Mouse (Mus musculus): ENCODE data around the gene Epyc.
"Not testable (repeated sequence)": the region's sequence is repeated elsewhere in the genome, so short reads cannot be mapped to it uniquely, and the experiment has no call there.

Epyc gene

DNA sequence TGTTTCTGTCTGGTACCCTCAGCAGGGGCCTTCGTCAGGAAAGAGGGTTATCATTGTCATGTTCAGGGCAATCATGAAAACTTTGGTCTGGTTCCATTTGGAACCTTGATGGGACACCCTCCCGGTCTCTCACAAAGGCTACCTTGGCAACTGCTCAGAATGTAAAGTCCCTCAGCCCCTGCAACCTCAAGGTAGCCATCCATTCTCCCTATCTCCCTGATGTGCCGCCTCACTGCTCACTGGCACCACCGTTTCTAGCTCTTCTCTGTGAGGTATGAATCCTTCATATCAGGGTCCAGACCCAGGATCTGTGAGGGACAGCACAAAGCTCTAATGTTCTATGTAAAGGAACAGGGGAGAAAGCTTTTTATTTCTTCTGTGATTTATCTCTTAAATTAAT, 70.7 kb downstream of the Epyc start:
- DNase-seq (ENCODE audit: low read depth, low spot score): no peak

DNA sequence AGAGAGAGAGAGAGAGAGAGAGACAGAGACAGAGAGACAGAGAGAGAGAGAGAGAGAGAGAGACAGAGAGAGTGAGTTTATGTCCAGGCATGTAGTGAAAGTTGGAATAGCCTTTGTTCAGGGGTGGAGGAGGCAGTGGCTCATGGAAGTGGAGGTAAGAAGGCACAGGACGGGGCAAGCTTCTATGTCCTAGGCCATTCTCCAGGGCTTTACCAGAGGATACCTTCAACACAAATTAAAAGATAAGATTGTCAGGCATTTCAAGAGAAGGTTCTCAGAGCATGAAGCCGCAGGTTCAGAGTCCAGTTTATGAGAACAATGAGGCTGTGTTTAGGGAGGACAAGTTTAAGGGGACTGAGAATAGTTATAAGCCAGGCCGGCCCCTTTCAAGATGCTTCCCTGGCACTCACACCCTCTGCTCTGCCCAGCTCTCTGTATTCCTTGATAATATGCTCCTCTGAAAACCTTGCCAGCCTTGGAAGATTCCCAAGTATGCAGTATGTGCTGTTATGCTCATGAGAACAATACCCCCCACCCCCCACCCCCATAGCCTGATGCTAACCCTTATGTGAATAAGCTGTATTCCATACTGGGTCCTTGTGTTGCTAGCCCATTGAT, 71.5 kb downstream of the Epyc start:
- no peak for DNase-seq (ENCODE audit: low read depth, low spot score)

DNA sequence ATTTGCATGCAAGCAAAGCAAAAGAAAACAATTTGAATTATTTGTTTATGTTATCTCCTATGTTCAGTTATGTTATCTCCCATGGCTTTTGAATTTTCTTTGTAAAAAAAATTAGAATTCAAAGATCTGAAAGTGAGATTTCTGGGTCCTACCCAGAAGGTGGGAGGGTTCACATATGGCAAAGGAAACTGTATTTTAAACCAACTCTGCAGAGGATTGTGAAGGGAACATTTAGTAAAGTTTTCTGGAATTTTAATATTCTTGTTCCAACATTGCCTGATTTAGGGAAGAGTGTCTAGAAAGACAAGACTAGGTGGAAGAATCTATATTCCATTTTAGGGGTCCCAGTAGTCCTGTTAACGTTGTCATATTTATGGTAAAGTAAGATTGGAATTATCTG, 73.4 kb downstream of the Epyc start:
- DNase-seq (ENCODE audit: low read depth, low spot score): no peak

DNA sequence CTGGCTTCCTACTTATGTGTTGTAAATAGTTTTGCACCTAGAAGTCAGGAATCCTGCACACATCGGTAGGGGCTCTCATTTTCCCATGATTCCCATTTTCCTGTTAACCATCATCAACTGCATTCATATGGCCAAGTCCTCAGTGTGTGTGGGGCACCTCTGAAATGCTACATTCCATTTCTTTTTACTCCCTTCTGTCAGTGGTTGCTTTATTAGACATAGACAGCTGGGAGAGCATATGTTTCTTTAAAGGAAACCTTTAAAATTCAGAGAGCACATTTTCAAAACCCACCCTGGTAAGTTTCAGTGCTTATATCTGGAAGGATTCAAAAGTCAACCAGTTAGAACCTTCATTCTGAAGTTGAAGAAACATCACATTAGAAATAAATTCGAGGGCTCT, 74.2 kb downstream of the Epyc start:
- no peak for DNase-seq (ENCODE audit: low read depth, low spot score)

DNA sequence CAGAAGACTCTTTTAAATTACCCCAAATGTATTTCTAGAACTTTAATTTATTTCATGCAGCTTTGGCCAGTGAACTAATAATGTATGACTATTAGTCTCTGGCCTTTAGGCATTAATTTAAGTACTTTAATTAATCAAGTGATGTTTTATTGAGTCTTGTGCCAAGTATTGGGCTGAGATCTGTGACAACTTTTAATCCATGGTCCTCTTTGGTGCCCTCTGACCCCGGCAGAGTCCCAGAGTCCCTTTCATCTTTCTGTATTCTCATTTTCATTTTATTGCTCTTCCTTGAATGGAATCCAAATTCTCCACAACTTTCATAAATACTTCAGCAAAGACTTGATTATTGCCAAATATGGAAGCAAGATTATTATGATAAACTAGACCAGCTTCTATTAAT, 76.8 kb downstream of the Epyc start:
- no peak for DNase-seq (ENCODE audit: low read depth, low spot score)

- no peak for DNase-seq (ENCODE audit: low read depth, low spot score)
Observed at GRCm38 (mm10) chr10:97722709-97723108, 78.8 kb downstream of the Epyc start.

DNA sequence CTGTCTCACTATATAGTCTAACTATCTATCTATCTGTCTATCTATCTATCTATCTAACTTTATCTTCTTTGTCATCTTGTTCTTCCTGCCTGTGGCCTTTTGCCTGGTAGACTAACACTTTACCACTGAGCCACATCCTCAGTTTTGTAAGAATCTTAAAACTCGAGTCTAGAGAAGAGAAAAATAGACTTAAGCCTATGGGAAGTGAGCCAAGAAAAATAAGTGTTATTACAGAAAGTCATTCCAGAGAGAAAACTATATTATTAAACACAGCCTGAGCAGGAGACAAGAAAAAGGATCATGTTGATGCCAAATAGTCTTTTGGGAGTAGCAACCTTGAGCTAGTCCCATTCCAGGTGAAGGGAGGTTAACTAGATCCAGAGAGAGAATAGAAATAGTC, 82.1 kb downstream of the Epyc start:
- no peak for DNase-seq (ENCODE audit: low read depth, low spot score)

DNA sequence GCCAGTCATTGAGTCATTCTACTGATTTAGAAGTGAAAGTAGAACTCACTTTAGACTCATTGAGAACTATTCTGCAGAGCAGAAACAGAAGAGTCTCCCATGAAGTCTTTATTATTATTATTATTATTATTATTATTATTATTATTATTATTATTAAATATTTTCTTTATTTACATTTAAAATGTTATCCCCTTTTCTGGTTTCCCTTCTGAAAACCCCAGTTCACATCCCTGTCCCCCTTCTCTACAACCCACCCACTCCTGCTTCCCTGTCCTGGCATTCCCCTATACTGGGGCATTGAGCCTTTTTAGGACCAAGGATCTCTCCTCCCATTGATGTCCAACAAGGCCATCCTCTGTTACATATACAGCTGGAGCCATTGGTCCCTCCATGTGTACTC, 82.8 kb downstream of the Epyc start, which contains the start of gene C030005K15Rik:
C030005K15Rik (minus strand) TSS at position 101 of the 400 bp plus-strand sequence.
- DNase-seq (ENCODE audit: low read depth, low spot score): not testable (repeated sequence)
